Mouse (Mus musculus) brain, embryonic 14.5 days (tissue): ENCODE measurements around the gene E130218I03Rik. TPM values are rescaled to one million over a fixed set of nuclear protein-coding genes. Genes with fewer than 3 reads are reported as not detected.

ENCODE experiments used
- DNase-seq: peaks from one replicate; pipeline ENCODE4 v3.0.0-alpha.2; 2011; ENCODE audit warnings: low read depth
- CTCF ChIP-seq: fragments of 200-500 bp; IDR thresholded peaks from 2 replicates; pipeline ENCODE4 v1.5.1; 2012; ENCODE audit warnings: inconsistent platforms, mild to moderate bottlenecking, moderate library complexity, borderline replicate concordance; ENCODE audit not compliant: insufficient read depth, insufficient read length; ENCODE audit errors: extremely low read depth
- POLR2A ChIP-seq: fragments of 200-500 bp; IDR thresholded peaks from 2 replicates; pipeline ENCODE4 v1.6.1; 2012; ENCODE audit warnings: mild to moderate bottlenecking, inconsistent platforms, borderline replicate concordance; ENCODE audit not compliant: poor library complexity, insufficient read depth, insufficient read length, severe bottlenecking; ENCODE audit errors: extremely low read depth
- polyA plus RNA-seq: library from polyadenylated mRNA; depleted of rRNA; stranded (reverse); fragments of >200 nt; gene quantifications from 2 replicates; pipeline ENCODE4 v1.2.3, GENCODE M21; 2012; rRNA removed

Gene E130218I03Rik
- polyA plus RNA-seq, 1 experiment, result not detected

GRCm38 (mm10) chr4:134286226-134287167 lies 43.0 kb downstream of the E130218I03Rik start:
- no peak for TF ChIP-seq POLR2A
- no peak for TF ChIP-seq CTCF
- no peak for DNase-seq

- TF ChIP-seq CTCF (peak; percentile 22; the same call in 1 of the 2 replicates), POLR2A (peak; percentile 97)
- peak; percentile 97 for DNase-seq
Measured at GRCm38 (mm10) chr4:134287168-134287564, 43.7 kb downstream of the E130218I03Rik start.

DNA sequence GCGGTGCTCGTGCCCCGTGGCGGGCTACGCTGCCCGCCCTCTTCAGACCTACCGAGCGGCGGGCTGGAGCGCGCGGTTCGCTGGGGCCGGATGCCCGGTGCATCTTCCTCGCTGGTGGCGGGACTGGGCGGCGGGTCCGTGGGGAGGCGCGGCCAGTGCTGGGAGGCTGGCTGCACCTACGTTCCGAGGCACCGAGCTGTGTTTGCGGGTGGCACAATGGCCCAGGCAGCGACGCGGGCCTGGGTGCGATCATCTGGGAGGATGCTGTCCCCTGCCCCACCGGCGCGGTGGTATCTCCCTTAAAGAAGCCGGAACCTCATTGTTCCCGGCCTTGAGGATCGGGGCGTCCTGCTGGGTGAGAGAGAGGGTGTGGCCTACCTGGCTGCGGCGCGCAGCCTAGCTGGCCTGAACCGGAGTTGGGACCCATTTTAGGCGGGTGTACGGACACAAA lies 44.1 kb downstream of the E130218I03Rik start, which contains the start of gene Pdik1l:
Gene Pdik1l (minus strand): TSS at position 321 of the 451 bp plus-strand sequence.
- peak; percentile 94 for DNase-seq
- no peak for TF ChIP-seq CTCF
- no peak; the same call in 1 of the 2 replicates for TF ChIP-seq POLR2A

DNA sequence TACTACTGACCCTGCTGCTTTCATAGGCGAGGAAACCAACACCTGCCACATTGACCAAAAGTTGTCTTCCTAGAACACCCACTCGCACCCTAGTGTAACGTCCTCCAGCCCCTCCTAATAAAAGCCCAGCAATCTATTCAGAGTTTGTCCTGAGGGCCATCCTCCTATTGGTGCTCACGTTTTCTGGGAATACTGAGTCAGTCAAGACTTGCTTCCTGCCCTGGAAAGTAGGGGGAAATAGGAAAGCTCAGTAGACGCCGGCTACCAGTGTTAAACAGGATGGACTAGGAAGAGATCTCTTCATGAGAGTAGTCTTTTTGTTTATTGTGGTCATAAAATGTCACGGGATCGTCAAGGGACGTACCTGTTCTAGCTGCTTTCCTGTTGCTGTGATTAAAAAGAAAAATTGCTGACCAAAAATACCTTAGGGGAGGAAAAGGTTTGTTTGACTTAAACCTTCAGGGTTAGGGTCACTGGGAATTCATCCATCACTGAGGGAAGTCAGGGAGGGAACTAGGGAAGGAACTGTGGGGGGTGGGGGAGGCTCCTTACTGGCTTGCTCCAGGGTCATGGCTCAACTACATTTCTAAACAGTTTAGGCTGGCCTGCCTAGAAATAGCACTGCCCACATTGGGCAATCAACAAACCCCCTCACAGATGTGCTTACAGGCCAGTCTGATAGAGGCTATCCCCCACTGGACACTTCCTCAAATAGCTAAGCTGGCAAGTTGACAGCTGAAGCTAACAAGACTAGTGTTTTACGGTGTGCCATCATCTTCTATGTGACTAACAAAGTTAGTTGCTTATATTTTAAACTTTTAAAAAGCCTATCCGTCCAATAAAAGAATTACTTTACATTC lies 45.2 kb downstream of the E130218I03Rik start:
- peak; percentile 7 for DNase-seq
- TF ChIP-seq POLR2A (no peak), CTCF (no peak)

GRCm38 (mm10) chr4:134292067-134292466 lies 48.6 kb downstream of the E130218I03Rik start:
- TF ChIP-seq POLR2A (no peak), CTCF (peak; percentile 95)
- peak; percentile 83 for DNase-seq

GRCm38 (mm10) chr4:134293061-134293691 lies 49.7 kb downstream of the E130218I03Rik start:
- TF ChIP-seq CTCF (no peak), POLR2A (no peak)
- DNase-seq, result no peak

GRCm38 (mm10) chr4:134293692-134294163 lies 50.3 kb downstream of the E130218I03Rik start:
- no peak for DNase-seq
- TF ChIP-seq POLR2A (no peak), CTCF (no peak)

Other genes with a start within 250 kb of the E130218I03Rik start
- gene Dhdds, start 242.7 kb upstream of the E130218I03Rik start, polyA plus RNA-seq, result 47.0 and 56.1 TPM in 2 replicates
- gene Lin28a, start 224.8 kb upstream of the E130218I03Rik start, polyA plus RNA-seq, result 0.34 TPM in 2 replicates
- not detected in 2 replicates for gene Zfp683, start 189.8 kb upstream of the E130218I03Rik start, polyA plus RNA-seq
- gene Crybg2, start 182.8 kb upstream of the E130218I03Rik start, polyA plus RNA-seq, result 2.0 and 2.3 TPM in 2 replicates
- gene Cd52, start 148.6 kb upstream of the E130218I03Rik start, polyA plus RNA-seq, result 2.3 and 2.5 TPM in 2 replicates
- 25.1 and 28.4 TPM in 2 replicates for gene Ubxn11, start 141.1 kb upstream of the E130218I03Rik start, polyA plus RNA-seq
- gene Sh3bgrl3, start 114.9 kb upstream of the E130218I03Rik start, polyA plus RNA-seq, result 240 and 300 TPM in 2 replicates
- gene Cep85, start 56.5 kb upstream of the E130218I03Rik start, polyA plus RNA-seq, result 22.0 and 24.7 TPM in 2 replicates
- not detected in 2 replicates for gene Gm7534, start 40.7 kb upstream of the E130218I03Rik start, polyA plus RNA-seq
- gene Catsper4, start 16.3 kb upstream of the E130218I03Rik start, polyA plus RNA-seq, result not detected in 2 replicates
- gene Cnksr1, start 5.3 kb upstream of the E130218I03Rik start, polyA plus RNA-seq, result 0.30 and 0.34 TPM in 2 replicates
- gene Zfp593, start 1.9 kb downstream of the E130218I03Rik start, polyA plus RNA-seq, result 14.5 and 19.0 TPM in 2 replicates
- gene Gm30191, start 3.3 kb downstream of the E130218I03Rik start, polyA plus RNA-seq, result 0.33 and 0.64 TPM in 2 replicates
- 16.5 and 16.6 TPM in 2 replicates for gene Grrp1, start 10.4 kb downstream of the E130218I03Rik start, polyA plus RNA-seq
- gene Pdik1l, start 44.2 kb downstream of the E130218I03Rik start, polyA plus RNA-seq, result 18.8 and 20.7 TPM in 2 replicates
- gene Trim63, start 71.5 kb downstream of the E130218I03Rik start, polyA plus RNA-seq, result 0.13 and 0.33 TPM in 2 replicates
- 0.05 TPM in 1 of 2 replicates, not detected in the other for gene Slc30a2, start 99.5 kb downstream of the E130218I03Rik start, polyA plus RNA-seq
- 0.32 and 0.40 TPM in 2 replicates for gene Extl1, start 140.2 kb downstream of the E130218I03Rik start, polyA plus RNA-seq
- 14.0 and 14.6 TPM in 2 replicates for gene Pafah2, start 152.7 kb downstream of the E130218I03Rik start, polyA plus RNA-seq
- 1,070 and 2,202 TPM in 2 replicates for gene Stmn1, start 224.7 kb downstream of the E130218I03Rik start, polyA plus RNA-seq